Mouse (Mus musculus): ENCODE results near the gene Olfr116. TPM values are rescaled to one million over a fixed set of nuclear protein-coding genes. Genes with fewer than 3 reads are reported as not detected.

Gene Olfr116
- polyA plus RNA-seq (2015; fragmentation: Nextera tagmentation; extraction: Ambion mirVana) = not detected in 2 replicates

DNA sequence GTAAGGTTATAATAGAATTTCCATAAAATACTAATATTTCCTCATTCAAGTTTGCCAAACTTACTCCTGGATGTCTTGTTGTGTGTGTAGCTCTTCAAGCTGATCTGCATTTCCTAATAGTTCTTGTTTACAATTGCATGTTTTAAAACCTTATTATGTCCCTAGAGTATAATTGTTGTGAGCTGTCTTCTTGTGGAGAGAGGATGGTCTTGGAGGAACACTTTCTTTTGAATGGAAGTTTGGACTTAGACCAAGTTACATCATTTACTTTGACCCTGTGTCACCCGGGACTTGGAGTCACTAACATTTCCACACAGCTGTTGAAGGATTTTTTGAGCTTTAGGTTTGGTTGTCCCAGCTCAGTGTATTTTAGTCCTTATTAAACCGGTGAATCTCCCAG, at the start of gene Olfr116, which contains the start of gene Olfr115:
Gene Olfr116 (minus strand): TSS at position 191 of the 400 bp plus-strand sequence.
Gene Olfr115 (minus strand): TSS at position 101 of the 400 bp plus-strand sequence.

GRCm38 (mm10) chr17:37666688-37667087, 39.7 kb upstream of the Olfr116 start, which contains the start of gene Olfr118:
Olfr118 (plus strand) TSS chr17:37666988.

GRCm38 (mm10) chr17:37663682-37664081, 36.7 kb upstream of the Olfr116 start, which contains the start of gene Olfr117:
Olfr117 (minus strand) TSS chr17:37663782.

GRCm38 (mm10) chr17:37592643-37593042, 34.4 kb downstream of the Olfr116 start, which contains the start of gene Olfr114:
Olfr114 (minus strand) TSS chr17:37592743.

DNA sequence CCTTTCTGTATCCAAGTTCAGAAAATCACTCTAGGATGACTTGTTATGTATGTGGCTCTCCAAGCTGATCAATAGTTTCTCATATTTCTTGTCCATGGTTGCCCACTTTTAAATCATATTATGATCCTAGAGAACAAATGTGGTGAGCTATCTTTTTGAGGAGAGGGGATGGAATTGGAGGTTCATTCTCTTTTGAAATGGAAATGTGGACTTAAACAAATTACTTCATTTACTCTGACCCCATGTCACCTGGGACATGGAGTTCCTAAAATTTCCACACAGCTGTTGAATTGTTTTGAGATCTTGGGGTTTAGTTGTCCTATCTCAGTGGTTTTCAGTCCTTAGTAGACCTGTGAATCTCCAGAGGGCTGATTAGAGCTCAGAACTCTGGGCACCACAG, 49.4 kb downstream of the Olfr116 start, which contains the start of gene Olfr113:
Gene Olfr113 (minus strand): TSS at position 101 of the 400 bp plus-strand sequence.

Other genes starting within 250 kb of the Olfr116 start
- not detected in 2 replicates for gene Olfr105-ps, start 248.2 kb downstream of the Olfr116 start, polyA plus RNA-seq (2015; fragmentation: Nextera tagmentation; extraction: Ambion mirVana)
- not detected in 2 replicates for gene Olfr106-ps, start 236.8 kb downstream of the Olfr116 start, polyA plus RNA-seq (2015; fragmentation: Nextera tagmentation; extraction: Ambion mirVana)
- not detected in 2 replicates for gene Olfr107, start 228.0 kb downstream of the Olfr116 start, polyA plus RNA-seq (2015; fragmentation: Nextera tagmentation; extraction: Ambion mirVana)
- not detected in 2 replicates for gene Olfr108, start 181.7 kb downstream of the Olfr116 start, polyA plus RNA-seq (2015; fragmentation: Nextera tagmentation; extraction: Ambion mirVana)
- not detected in 2 replicates for gene Olfr109, start 168.3 kb downstream of the Olfr116 start, polyA plus RNA-seq (2015; fragmentation: Nextera tagmentation; extraction: Ambion mirVana)
- gene H2-M2, start 143.6 kb downstream of the Olfr116 start, polyA plus RNA-seq (2015; fragmentation: Nextera tagmentation; extraction: Ambion mirVana) = not detected in 2 replicates
- not detected in 2 replicates for gene Olfr110, start 134.7 kb downstream of the Olfr116 start, polyA plus RNA-seq (2015; fragmentation: Nextera tagmentation; extraction: Ambion mirVana)
- gene Olfr111, start 119.2 kb downstream of the Olfr116 start, polyA plus RNA-seq (2015; fragmentation: Nextera tagmentation; extraction: Ambion mirVana) = 0.44 TPM in 1 of 2 replicates, not detected in the other
- not detected in 2 replicates for gene Olfr112, start 57.7 kb downstream of the Olfr116 start, polyA plus RNA-seq (2015; fragmentation: Nextera tagmentation; extraction: Ambion mirVana)
- not detected in 2 replicates for gene Olfr113, start 49.5 kb downstream of the Olfr116 start, polyA plus RNA-seq (2015; fragmentation: Nextera tagmentation; extraction: Ambion mirVana)
- not detected in 2 replicates for gene Olfr114, start 34.5 kb downstream of the Olfr116 start, polyA plus RNA-seq (2015; fragmentation: Nextera tagmentation; extraction: Ambion mirVana)
- gene Olfr115, start 90 bp downstream of the Olfr116 start, polyA plus RNA-seq (2015; fragmentation: Nextera tagmentation; extraction: Ambion mirVana) = not detected in 2 replicates
- not detected in 2 replicates for gene Olfr117, start 36.6 kb upstream of the Olfr116 start, polyA plus RNA-seq (2015; fragmentation: Nextera tagmentation; extraction: Ambion mirVana)
- not detected in 2 replicates for gene Olfr118, start 39.8 kb upstream of the Olfr116 start, polyA plus RNA-seq (2015; fragmentation: Nextera tagmentation; extraction: Ambion mirVana)
- not detected in 2 replicates for gene Olfr119, start 69.4 kb upstream of the Olfr116 start, polyA plus RNA-seq (2015; fragmentation: Nextera tagmentation; extraction: Ambion mirVana)
- not detected in 2 replicates for gene Olfr120, start 94.6 kb upstream of the Olfr116 start, polyA plus RNA-seq (2015; fragmentation: Nextera tagmentation; extraction: Ambion mirVana)
- gene Olfr121, start 121.7 kb upstream of the Olfr116 start, polyA plus RNA-seq (2015; fragmentation: Nextera tagmentation; extraction: Ambion mirVana) = not detected in 2 replicates
- not detected in 2 replicates for gene Olfr122, start 141.4 kb upstream of the Olfr116 start, polyA plus RNA-seq (2015; fragmentation: Nextera tagmentation; extraction: Ambion mirVana)
- not detected in 2 replicates for gene Olfr123, start 166.3 kb upstream of the Olfr116 start, polyA plus RNA-seq (2015; fragmentation: Nextera tagmentation; extraction: Ambion mirVana)
- gene Olfr124, start 172.7 kb upstream of the Olfr116 start, polyA plus RNA-seq (2015; fragmentation: Nextera tagmentation; extraction: Ambion mirVana) = not detected in 2 replicates
- gene Olfr125, start 205.8 kb upstream of the Olfr116 start, polyA plus RNA-seq (2015; fragmentation: Nextera tagmentation; extraction: Ambion mirVana) = not detected in 2 replicates
- gene Olfr126, start 220.3 kb upstream of the Olfr116 start, polyA plus RNA-seq (2015; fragmentation: Nextera tagmentation; extraction: Ambion mirVana) = not detected in 2 replicates

Measured in neural tube, postnatal 0 days (tissue).